Mouse (Mus musculus) testis, postnatal 14 days (tissue): ENCODE data around the gene Hnrnpl.

Experiments used
- DNase-seq: peaks from one replicate; pipeline ENCODE4 v3.0.0; 2021; ENCODE audit warnings: low spot score

Gene Hnrnpl

GRCm38 (mm10) chr7:28808221-28808941, at the start of gene Hnrnpl:
Gene Hnrnpl (plus strand): TSS chr7:28808541.
- DNase-seq: no peak

- DNase-seq: no peak
Observed at GRCm38 (mm10) chr7:28758623-28759022, 49.7 kb upstream of the Hnrnpl start.

- no peak for DNase-seq
Observed at GRCm38 (mm10) chr7:28761907-28762306, 46.4 kb upstream of the Hnrnpl start.

- DNase-seq: no peak
Observed at GRCm38 (mm10) chr7:28765211-28765610, 43.1 kb upstream of the Hnrnpl start.

- DNase-seq: peak; percentile 97
Observed at GRCm38 (mm10) chr7:28766173-28766879, 42.0 kb upstream of the Hnrnpl start, which contains the start of gene Sirt2. Gene Sirt2 (plus strand): TSS chr7:28766735.

- DNase-seq: no peak
Observed at GRCm38 (mm10) chr7:28766910-28767309, 41.4 kb upstream of the Hnrnpl start.

- DNase-seq: no peak
Observed at GRCm38 (mm10) chr7:28767462-28767965, 40.8 kb upstream of the Hnrnpl start, which contains the start of gene Nfkbib. Gene Nfkbib (minus strand): TSS chr7:28767512.

GRCm38 (mm10) chr7:28769414-28769958, 38.9 kb upstream of the Hnrnpl start:
- DNase-seq: no peak

GRCm38 (mm10) chr7:28770309-28770708, 38.0 kb upstream of the Hnrnpl start:
- no peak for DNase-seq

GRCm38 (mm10) chr7:28771867-28772266, 36.5 kb upstream of the Hnrnpl start:
- DNase-seq: no peak

GRCm38 (mm10) chr7:28773163-28773562, 35.2 kb upstream of the Hnrnpl start:
- no peak for DNase-seq

- DNase-seq: no peak
Observed at GRCm38 (mm10) chr7:28774164-28774563, 34.2 kb upstream of the Hnrnpl start.

GRCm38 (mm10) chr7:28775129-28775528, 33.2 kb upstream of the Hnrnpl start:
- no peak for DNase-seq

GRCm38 (mm10) chr7:28778825-28779224, 29.5 kb upstream of the Hnrnpl start:
- DNase-seq: no peak

- peak; percentile 78 for DNase-seq
Observed at GRCm38 (mm10) chr7:28780067-28780658, 28.2 kb upstream of the Hnrnpl start.

GRCm38 (mm10) chr7:28780857-28781256, 27.5 kb upstream of the Hnrnpl start:
- DNase-seq: no peak

- no peak for DNase-seq
Observed at GRCm38 (mm10) chr7:28781261-28781663, 27.1 kb upstream of the Hnrnpl start.

- no peak for DNase-seq
Observed at GRCm38 (mm10) chr7:28785161-28785560, 23.2 kb upstream of the Hnrnpl start.

GRCm38 (mm10) chr7:28787884-28788283, 20.5 kb upstream of the Hnrnpl start:
- no peak for DNase-seq

GRCm38 (mm10) chr7:28788307-28789195, 19.8 kb upstream of the Hnrnpl start, which contains the start of gene Rinl:
Gene Rinl (plus strand): TSS chr7:28788969.
- DNase-seq: no peak

- DNase-seq: no peak
Observed at GRCm38 (mm10) chr7:28789235-28789634, 19.1 kb upstream of the Hnrnpl start.
